Mouse (Mus musculus) gastrocnemius, adult 2 months (tissue): ENCODE results near the gene Gm1043. TPM values are rescaled to one million over a fixed set of nuclear protein-coding genes. Genes with fewer than 3 reads are reported as not detected.
A peak's percentile ranks its signal among the peaks of the same experiment; 100 is the strongest.

Experiments
- DNase-seq: peaks from one replicate; pipeline ENCODE4 v3.0.0; 2022
- H3K27ac ChIP-seq: fragments of 200-600 bp; 2 replicates; pipeline ENCODE4 v1.8.1; 2022; ENCODE audit warnings: mild to moderate bottlenecking
- H3K4me3 ChIP-seq: fragments of 200-600 bp; 2 replicates; pipeline ENCODE4 v1.8.1; 2022; ENCODE audit warnings: mild to moderate bottlenecking, moderate library complexity
- CTCF ChIP-seq: fragments of 200-600 bp; IDR thresholded peaks from 2 replicates; pipeline ENCODE4 v1.8.1; 2022; ENCODE audit warnings: antibody characterized with exemption, mild to moderate bottlenecking, moderate library complexity
- intact Hi-C: fragments of 180-260 bp; cut with DNase I; formaldehyde crosslinking; loops from one replicate; pipeline ENCODE4 v1.15.1; 2025
- total RNA-seq, 2 experiments: library from RNA; stranded (reverse); gene quantifications; 2 replicates each; pipeline ENCODE4 v1.2.3; 2021

The Gm1043 gene
- total RNA-seq, 2 experiments from 2014 or later, result not detected

DNA sequence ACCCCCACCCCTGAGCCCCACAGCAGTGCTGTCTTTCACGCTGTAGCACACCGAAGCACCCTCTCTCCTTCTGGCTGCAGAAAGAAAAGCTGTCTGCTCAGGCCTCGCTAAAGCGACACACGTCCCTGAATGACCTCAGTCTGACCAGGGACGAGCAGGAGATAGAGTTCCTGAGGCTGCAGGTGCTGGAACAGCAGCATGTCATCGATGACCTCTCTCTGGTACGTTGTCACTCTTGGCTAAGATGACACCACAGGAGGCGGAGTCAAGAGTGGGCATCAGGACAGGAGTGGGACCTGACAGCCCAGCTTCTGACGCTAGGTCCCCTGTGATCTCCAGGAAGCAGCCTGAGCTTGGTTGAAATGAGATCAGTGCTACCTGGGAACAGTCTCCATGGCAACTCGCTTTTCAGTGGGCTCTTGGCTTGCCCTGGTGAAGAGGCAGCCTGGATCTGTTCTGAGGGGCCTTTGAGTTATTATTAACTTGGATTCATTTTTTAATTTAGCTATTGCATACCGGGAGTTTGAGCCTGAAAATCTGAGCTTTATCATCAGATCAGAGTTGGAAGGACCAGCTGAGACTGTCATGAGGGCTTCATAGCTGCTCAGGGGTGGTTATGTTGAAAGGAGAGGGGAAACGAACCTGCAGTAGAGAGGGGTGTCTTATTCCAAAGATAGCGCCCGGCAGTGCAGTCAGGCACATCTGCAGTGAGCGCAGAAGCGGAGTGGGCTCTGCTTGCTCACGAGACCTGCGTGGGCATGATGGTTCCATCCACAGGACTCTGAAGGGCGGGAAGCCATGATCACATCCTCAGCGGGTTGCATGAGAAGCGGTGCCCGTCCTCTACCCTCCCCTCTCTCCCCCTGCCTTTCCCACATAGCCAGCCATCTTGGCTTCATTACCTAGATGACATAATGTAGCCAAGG is 20.6 kb downstream of the Gm1043 start:
- DNase-seq, result no peak
- Histone ChIP-seq H3K4me3 (no peak overlapping the region), H3K27ac (no peak overlapping the region)
- TF ChIP-seq CTCF, result no peak
- intact Hi-C loops, result loop anchor here (5.0 kb wide), 1 partner anchor 158 kb away; no protein-coding TSS in a partner anchor

GRCm38 (mm10) chr5:37107111-37107510 is 21.9 kb downstream of the Gm1043 start:
- Histone ChIP-seq H3K27ac (no peak overlapping the region), H3K4me3 (no peak overlapping the region)
- no peak for TF ChIP-seq CTCF
- no peak for DNase-seq
- intact Hi-C loops, result loop anchor here (5.0 kb wide), 1 partner anchor 160 kb away; no protein-coding TSS in a partner anchor

DNA sequence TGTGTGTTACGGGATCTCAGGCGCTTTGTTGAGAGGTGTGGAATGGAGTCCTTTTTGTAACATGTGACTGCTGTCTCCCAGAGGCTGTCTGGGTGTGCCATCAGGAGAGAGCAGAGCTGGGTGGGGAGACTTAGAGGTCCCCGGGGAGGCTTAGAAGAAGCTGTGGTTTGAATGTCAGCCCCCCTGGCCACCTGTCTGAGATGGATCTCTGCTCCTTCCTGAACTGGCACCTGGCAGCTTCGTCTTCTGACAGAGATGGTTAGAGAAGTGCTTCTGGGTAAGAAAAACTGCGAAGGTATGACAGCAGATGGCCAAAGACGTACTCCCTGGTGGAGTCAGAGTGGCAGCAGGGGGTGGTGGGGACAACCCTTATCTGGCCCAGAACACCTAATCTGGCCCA is 22.4 kb downstream of the Gm1043 start:
- intact Hi-C loops, result loop anchor here (5.0 kb wide), 1 partner anchor 160 kb away; no protein-coding TSS in a partner anchor
- no peak for TF ChIP-seq CTCF
- Histone ChIP-seq H3K4me3 (no peak overlapping the region), H3K27ac (no peak overlapping the region)
- DNase-seq, result no peak

GRCm38 (mm10) chr5:37109280-37109849 is 24.2 kb downstream of the Gm1043 start:
- H3K27ac ChIP-seq, result no peak overlapping the region
- DNase-seq, result peak; percentile 37
- no peak overlapping the region for H3K4me3 ChIP-seq
- intact Hi-C loops, result loop anchor here (5.0 kb wide), 1 partner anchor 162 kb away; no protein-coding TSS in a partner anchor
- TF ChIP-seq CTCF, result peak; percentile 60

GRCm38 (mm10) chr5:37112389-37112788 is 27.2 kb downstream of the Gm1043 start:
- Histone ChIP-seq H3K27ac (no peak overlapping the region), H3K4me3 (no peak overlapping the region)
- intact Hi-C loops, result no loop called here
- TF ChIP-seq CTCF, result no peak
- DNase-seq, result no peak

GRCm38 (mm10) chr5:37117126-37117525 is 32.0 kb downstream of the Gm1043 start:
- intact Hi-C loops, result no loop called here
- Histone ChIP-seq H3K4me3 (no peak overlapping the region), H3K27ac (no peak overlapping the region)
- TF ChIP-seq CTCF, result no peak
- no peak for DNase-seq

GRCm38 (mm10) chr5:37118242-37118641 is 33.1 kb downstream of the Gm1043 start:
- no peak overlapping the region for H3K27ac ChIP-seq
- intact Hi-C loops, result no loop called here
- peak; percentile 37 for TF ChIP-seq CTCF
- H3K4me3 ChIP-seq, result no peak overlapping the region
- DNase-seq, result no peak

GRCm38 (mm10) chr5:37121186-37121680 is 36.1 kb downstream of the Gm1043 start:
- no peak overlapping the region for H3K27ac ChIP-seq
- DNase-seq, result no peak
- no peak for TF ChIP-seq CTCF
- H3K4me3 ChIP-seq, result no peak overlapping the region
- intact Hi-C loops, result no loop called here

- TF ChIP-seq CTCF, result no peak
- H3K27ac ChIP-seq, result no peak overlapping the region
- no peak overlapping the region for H3K4me3 ChIP-seq
- no peak for DNase-seq
- intact Hi-C loops, result no loop called here
Measured at GRCm38 (mm10) chr5:37131841-37132240, 46.7 kb downstream of the Gm1043 start.

DNA sequence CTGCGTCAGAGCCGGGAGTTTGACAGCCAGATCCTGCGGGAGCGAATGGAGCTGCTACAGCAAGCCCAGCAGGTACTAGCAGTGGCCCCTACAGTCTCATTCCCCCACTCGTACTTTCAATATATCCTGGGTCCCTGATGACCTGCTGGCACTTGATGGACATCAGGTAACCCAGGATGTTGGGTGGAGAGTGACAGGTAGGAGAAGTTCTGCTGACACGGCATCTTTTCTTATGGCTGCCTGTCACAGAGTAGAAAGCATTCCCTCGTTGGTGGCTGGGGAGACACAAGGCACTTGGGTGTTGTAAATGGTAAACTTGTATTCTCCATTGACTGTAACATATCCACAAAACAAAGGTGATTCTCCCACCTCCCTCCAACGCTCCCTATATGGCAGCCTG is 56.6 kb downstream of the Gm1043 start:
- no peak overlapping the region for H3K4me3 ChIP-seq
- no peak overlapping the region for H3K27ac ChIP-seq
- DNase-seq, result no peak
- no peak for TF ChIP-seq CTCF
- intact Hi-C loops, result no loop called here

- intact Hi-C loops, result no loop called here
- peak; percentile 41 for DNase-seq
Measured at GRCm38 (mm10) chr5:37147536-37147935, 62.4 kb downstream of the Gm1043 start.

GRCm38 (mm10) chr5:37150650-37151049 is 65.5 kb downstream of the Gm1043 start:
- intact Hi-C loops, result no loop called here
- Histone ChIP-seq H3K27ac (no peak overlapping the region), H3K4me3 (no peak overlapping the region)
- no peak for DNase-seq
- no peak for TF ChIP-seq CTCF

More at GRCm38 (mm10) chr5:37147536-37147935, 62.4 kb downstream of the Gm1043 start:
- Histone ChIP-seq H3K4me3 (no peak overlapping the region), H3K27ac (no peak overlapping the region)
- peak; percentile 73 for TF ChIP-seq CTCF

GRCm38 (mm10) chr5:37154472-37154871 is 69.3 kb downstream of the Gm1043 start:
- no peak for DNase-seq
- no peak overlapping the region for H3K27ac ChIP-seq
- TF ChIP-seq CTCF, result no peak
- H3K4me3 ChIP-seq, result no peak overlapping the region
- intact Hi-C loops, result no loop called here
